Mouse (Mus musculus) MEL (cell line): Measurements from ENCODE around the gene Ubb.

ENCODE experiments used
- CTCF ChIP-seq, 3 experiments: IDR thresholded peaks in 2 of 3; conservative IDR thresholded peaks in 1 of 3; 2 replicates each; pipeline ENCODE4 v1.5.1; 2011 to 2012; ENCODE audit warnings: low read length in 3 of 3, low read depth in 2 of 3, mild to moderate bottlenecking in 2 of 3, improper control_type of control experiment in 1 of 3, inconsistent platforms in 1 of 3, mixed read lengths in 1 of 3, moderate library complexity in 1 of 3; ENCODE audit not compliant: control insufficient read depth in 1 of 3, insufficient read depth in 1 of 3, poor library complexity in 1 of 3, severe bottlenecking in 1 of 3
- EP300 ChIP-seq, 2 experiments: IDR thresholded peaks; 2 replicates each; pipeline ENCODE4 v1.6.1; 2011; ENCODE audit warnings: improper control_type of control experiment in 2 of 2, low read length in 2 of 2, low read depth in 1 of 2, mild to moderate bottlenecking in 1 of 2
- MAZ ChIP-seq: IDR thresholded peaks from 2 replicates; pipeline ENCODE4 v1.6.1; 2012; ENCODE audit warnings: low read depth, mild to moderate bottlenecking, inconsistent platforms, low read length, improper control_type of control experiment
- NELFE ChIP-seq: IDR thresholded peaks from 2 replicates; pipeline ENCODE4 v1.6.1; 2011; ENCODE audit warnings: low read depth, low read length, improper control_type of control experiment
- POLR2A ChIP-seq, 2 experiments: IDR thresholded peaks; 2 replicates each; pipeline ENCODE4 v1.6.1; 2011 to 2012; ENCODE audit warnings: low read length in 2 of 2, mild to moderate bottlenecking in 2 of 2, control low read depth in 1 of 2, improper control_type of control experiment in 1 of 2, low read depth in 1 of 2, moderate library complexity in 1 of 2; ENCODE audit not compliant: control insufficient read depth in 1 of 2, insufficient read depth in 1 of 2, poor library complexity in 1 of 2
- RAD21 ChIP-seq: IDR thresholded peaks from 2 replicates; pipeline ENCODE4 v1.6.1; 2011; ENCODE audit warnings: mild to moderate bottlenecking, low read depth, low read length, improper control_type of control experiment
- SIN3A ChIP-seq: IDR thresholded peaks from 2 replicates; pipeline ENCODE4 v1.6.1; 2012; ENCODE audit warnings: low read length, improper control_type of control experiment, inconsistent platforms
- TAL1 ChIP-seq: IDR thresholded peaks from 2 replicates; pipeline ENCODE4 v1.6.1; 2012; ENCODE audit warnings: mild to moderate bottlenecking, inconsistent platforms, low read length, moderate library complexity, mixed read lengths
- USF1 ChIP-seq: IDR thresholded peaks from 2 replicates; pipeline ENCODE4 v1.6.1; 2014; ENCODE audit warnings: low read depth, mild to moderate bottlenecking, inconsistent platforms, low read length, improper control_type of control experiment, moderate library complexity
- ZC3H11A ChIP-seq: IDR thresholded peaks from 2 replicates; pipeline ENCODE4 v1.6.1; 2012; ENCODE audit warnings: low read depth, mild to moderate bottlenecking, inconsistent platforms, low read length, improper control_type of control experiment
- ZMIZ1 ChIP-seq: IDR thresholded peaks from 2 replicates; pipeline ENCODE4 v1.6.1; 2012; ENCODE audit warnings: low read depth, mild to moderate bottlenecking, inconsistent platforms, low read length, improper control_type of control experiment, moderate library complexity

DNA sequence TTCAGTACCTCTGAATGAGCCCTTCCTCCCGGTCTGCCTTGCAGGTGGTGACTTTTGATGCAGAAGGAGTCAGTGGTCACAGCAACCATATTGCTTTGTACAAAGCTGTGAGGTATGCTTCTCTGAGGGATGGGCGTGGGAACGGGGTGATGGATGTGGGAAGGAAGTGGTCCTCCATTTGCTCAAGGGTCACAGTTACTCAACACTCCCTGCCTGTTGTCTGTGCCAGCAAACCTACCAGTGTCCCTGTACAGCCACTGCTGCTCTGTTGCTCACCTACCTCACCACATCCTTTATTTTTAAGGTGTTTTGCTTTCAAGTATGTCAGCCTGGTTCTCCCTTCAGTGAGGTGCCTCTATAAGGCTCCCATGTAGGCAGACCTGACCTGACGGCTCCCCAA lies 43.3 kb upstream of the Ubb start:
- no peak for TF ChIP-seq SIN3A
- TF ChIP-seq CTCF (IDR thresholded peaks at IDR 0.05 in 2 of 3, conservative IDR thresholded peaks at IDR 0.05 in 1 of 3; ENCODE audit: control insufficient read depth in 1 of 3, insufficient read depth in 1 of 3, low read depth in 2 of 3, low read length in 3 of 3, poor library complexity in 1 of 3, severe bottlenecking in 1 of 3) = no peak
- TF ChIP-seq MAZ = no peak
- TF ChIP-seq EP300 (IDR thresholded peaks at IDR 0.05; ENCODE audit: low read depth in 1 of 2, low read length in 2 of 2) = no peak
- TF ChIP-seq TAL1 = no peak
- no peak for TF ChIP-seq RAD21
- no peak for TF ChIP-seq POLR2A (IDR thresholded peaks at IDR 0.05; ENCODE audit: control insufficient read depth in 1 of 2, insufficient read depth in 1 of 2, low read depth in 1 of 2, low read length in 2 of 2, poor library complexity in 1 of 2)
- TF ChIP-seq ZMIZ1 = no peak
- TF ChIP-seq NELFE = no peak
- no peak for TF ChIP-seq ZC3H11A
- no peak for TF ChIP-seq USF1
